Mouse (Mus musculus) stomach, embryonic 16.5 days (tissue): ENCODE data around the gene Prss41. TPM values are rescaled to one million over a fixed set of nuclear protein-coding genes. Genes with fewer than 3 reads are reported as not detected.
A peak's percentile ranks its signal among the peaks of the same experiment; 100 is the strongest.

Experiments
- ATAC-seq: fragments of 200-750 bp; cut with Nextera tagmentation; 2 replicates; pipeline ENCODE4 v1.8.0; 2017; ENCODE audit warnings: moderate number of reproducible peaks, moderate TSS enrichment; ENCODE audit not compliant: insufficient read depth, low FRiP score
- H3K27ac ChIP-seq: fragments of 300-500 bp; sonication (generic); 2 replicates; pipeline ENCODE4 v1.5.1; 2014; ENCODE audit warnings: low read length
- H3K27me3 ChIP-seq: fragments of 300-500 bp; sonication (generic); 2 replicates; pipeline ENCODE4 v1.6.1; 2014; ENCODE audit warnings: low read length, control low read depth, mixed read lengths; ENCODE audit not compliant: control insufficient read depth, insufficient read depth
- H3K36me3 ChIP-seq: fragments of 300-500 bp; sonication (generic); 2 replicates; pipeline ENCODE4 v1.6.1; 2014; ENCODE audit warnings: low read length; ENCODE audit not compliant: control insufficient read depth, insufficient read depth
- H3K4me1 ChIP-seq: fragments of 300-500 bp; sonication (generic); 2 replicates; pipeline ENCODE4 v1.6.1; 2014; ENCODE audit warnings: low read length, control low read depth, mixed read lengths; ENCODE audit not compliant: control insufficient read depth, insufficient read depth
- H3K4me2 ChIP-seq: fragments of 300-500 bp; sonication (generic); 2 replicates; pipeline ENCODE4 v1.6.1; 2014; ENCODE audit warnings: low read depth, low read length, mixed read lengths
- H3K4me3 ChIP-seq: fragments of 300-500 bp; sonication (generic); replicated peaks from 2 replicates; pipeline ENCODE4 v1.5.1; 2014; ENCODE audit warnings: mild to moderate bottlenecking, low read length
- H3K9ac ChIP-seq: fragments of 300-500 bp; sonication (generic); 2 replicates; pipeline ENCODE4 v1.6.1; 2014; ENCODE audit warnings: low read length
- H3K9me3 ChIP-seq: fragments of 300-500 bp; sonication (generic); replicated peaks from 2 replicates; pipeline ENCODE4 v1.6.1; 2016; ENCODE audit warnings: low read length, control low read depth; ENCODE audit not compliant: control insufficient read depth
- WGBS: fragments of 180-500 bp; shearing (Covaris S2); extraction: QIAGEN DNeasy Blood & Tissue Kit; methylation state at CpG from one replicate; pipeline ENCODE4 v1.1.7; 2014; 5-methylcytosine and 5-hydroxymethylcytosine counted together
- microRNA-seq: library from miRNA; unstranded; fragments of <30 nt; microRNA quantifications from one replicate; pipeline ENCODE4, GENCODE M21; 2016
- polyA plus RNA-seq: library from polyadenylated mRNA; unstranded; fragments of >200 nt; fragmentation: Nextera tagmentation; extraction: Ambion mirVana; gene quantifications from 2 replicates; pipeline ENCODE4 v1.2.1, GENCODE M21; 2015

Prss41 gene
- polyA plus RNA-seq, 1 experiment from 2014 or later = 2.6 TPM

- no peak for ATAC-seq
- Histone ChIP-seq H3K9ac (no peak overlapping the region), H3K4me1 (no peaks in the 10 kb centered on the region), H3K36me3 (no peaks in the 10 kb centered on the region), H3K4me2 (no peak overlapping the region), H3K9me3 (no peaks in the 10 kb centered on the region), H3K4me3 (no peak overlapping the region), H3K27ac (no peak overlapping the region), H3K27me3 (no peaks in the 10 kb centered on the region)
- WGBS = 90% methylated on average over 8 of the region's 8 CpGs
Observed at GRCm38 (mm10) chr17:23795323-23795722, 48.6 kb downstream of the Prss41 start.

GRCm38 (mm10) chr17:23791079-23791357 lies 53.0 kb downstream of the Prss41 start:
- Histone ChIP-seq H3K4me3 (peak overlapping the region; percentile 53), H3K36me3 (no peaks in the 10 kb centered on the region), H3K9me3 (no peaks in the 10 kb centered on the region), H3K4me2 (peak overlapping the region; percentile 68), H3K27ac (peak overlapping the region; percentile 70), H3K27me3 (no peaks in the 10 kb centered on the region), H3K9ac (peak overlapping the region; percentile 79), H3K4me1 (peaks cover 4% of the 10 kb centered on the region)
- no peak for ATAC-seq
- WGBS = 47% methylated on average over 2 of the region's 2 CpGs

GRCm38 (mm10) chr17:23790269-23791078 lies 53.5 kb downstream of the Prss41 start, which contains the start of gene Srrm2:
Gene Srrm2, plus strand, starts transcription at chr17:23790532.
- WGBS = 2% methylated on average over 29 of the region's 29 CpGs

GRCm38 (mm10) chr17:23789749-23790268 lies 54.2 kb downstream of the Prss41 start:
- Histone ChIP-seq H3K27me3 (no peaks in the 10 kb centered on the region), H3K9me3 (no peaks in the 10 kb centered on the region), H3K9ac (peak overlapping the region; percentile 79), H3K4me2 (peak overlapping the region; percentile 68), H3K4me3 (peak overlapping the region; percentile 53), H3K27ac (peak overlapping the region; percentile 70), H3K36me3 (no peaks in the 10 kb centered on the region), H3K4me1 (peaks cover 7% of the 10 kb centered on the region)
- WGBS = 22% methylated on average over 8 of the region's 8 CpGs
- no peak for ATAC-seq

More at GRCm38 (mm10) chr17:23790269-23791078, 53.5 kb downstream of the Prss41 start, which contains the start of gene Srrm2:
- H3K27me3 ChIP-seq = no peaks in the 10 kb centered on the region
- no peaks in the 10 kb centered on the region for H3K9me3 ChIP-seq
- H3K9ac ChIP-seq = peak within 1 kb of the TSS; percentile 79
- H3K36me3 ChIP-seq = no peaks in the 10 kb centered on the region
- H3K4me3 ChIP-seq = peak within 1 kb of the TSS; percentile 53
- peaks cover 5% of the 10 kb centered on the region for H3K4me1 ChIP-seq
- ATAC-seq = peak; percentile 58; the same call in 1 of the 2 replicates
- H3K4me2 ChIP-seq = peak within 1 kb of the TSS; percentile 68
- H3K27ac ChIP-seq = peak within 1 kb of the TSS; percentile 70

GRCm38 (mm10) chr17:23788973-23789372 lies 55.0 kb downstream of the Prss41 start:
- WGBS = 88% methylated on average over 4 of the region's 4 CpGs
- no peak overlapping the region for H3K4me3 ChIP-seq
- H3K27me3 ChIP-seq = no peaks in the 10 kb centered on the region
- peaks cover 7% of the 10 kb centered on the region for H3K4me1 ChIP-seq
- no peak overlapping the region for H3K27ac ChIP-seq
- no peak for ATAC-seq
- no peak overlapping the region for H3K9ac ChIP-seq
- no peaks in the 10 kb centered on the region for H3K9me3 ChIP-seq
- H3K36me3 ChIP-seq = no peaks in the 10 kb centered on the region
- H3K4me2 ChIP-seq = no peak overlapping the region

Small RNAs within 50 kb of the gene (microRNA-seq; reads per million reads assigned to microRNA genes)
- gene Mir5125 = not detected

Other genes starting within 250 kb of the Prss41 start
- 11.5 and 11.8 TPM in 2 replicates for gene Zfp13, start 244.7 kb downstream of the Prss41 start, polyA plus RNA-seq
- gene Zscan10, start 243.3 kb downstream of the Prss41 start, polyA plus RNA-seq = 0.15 TPM in 1 of 2 replicates, not detected in the other
- gene Mmp25, start 198.9 kb downstream of the Prss41 start, polyA plus RNA-seq = 0.74 and 0.79 TPM in 2 replicates
- gene Bicdl2, start 183.7 kb downstream of the Prss41 start, polyA plus RNA-seq = 19.6 and 26.1 TPM in 2 replicates
- gene Hcfc1r1, start 170.6 kb downstream of the Prss41 start, polyA plus RNA-seq = 93.1 and 112 TPM in 2 replicates
- 37.0 and 38.5 TPM in 2 replicates for gene Thoc6, start 170.3 kb downstream of the Prss41 start, polyA plus RNA-seq
- 24.1 and 26.6 TPM in 2 replicates for gene Tnfrsf12a, start 166.7 kb downstream of the Prss41 start, polyA plus RNA-seq
- 69.6 and 70.6 TPM in 2 replicates for gene Cldn6, start 164.9 kb downstream of the Prss41 start, polyA plus RNA-seq
- 1.3 and 2.2 TPM in 2 replicates for gene Cldn9, start 160.1 kb downstream of the Prss41 start, polyA plus RNA-seq
- 0.23 TPM in 1 of 2 replicates, not detected in the other for gene 1520401A03Rik, start 121.4 kb downstream of the Prss41 start, polyA plus RNA-seq
- gene Pkmyt1, start 117.8 kb downstream of the Prss41 start, polyA plus RNA-seq = 40.9 and 43.3 TPM in 2 replicates
- 25.4 and 28.4 TPM in 2 replicates for gene Paqr4, start 103.3 kb downstream of the Prss41 start, polyA plus RNA-seq
- 0.45 and 0.67 TPM in 2 replicates for gene Kremen2, start 98.3 kb downstream of the Prss41 start, polyA plus RNA-seq
- 43.3 and 47.0 TPM in 2 replicates for gene Flywch1, start 72.6 kb downstream of the Prss41 start, polyA plus RNA-seq
- gene Flywch2, start 58.1 kb downstream of the Prss41 start, polyA plus RNA-seq = 19.4 and 19.8 TPM in 2 replicates
- 334 and 350 TPM in 2 replicates for gene Srrm2, start 53.6 kb downstream of the Prss41 start, polyA plus RNA-seq
- gene Elob, start 15.0 kb downstream of the Prss41 start, polyA plus RNA-seq = 906 and 920 TPM in 2 replicates
- 0.21 TPM in 1 of 2 replicates, not detected in the other for gene Prss33, start 8.1 kb downstream of the Prss41 start, polyA plus RNA-seq
- 7.8 and 10.4 TPM in 2 replicates for gene Prss32, start 317 bp downstream of the Prss41 start, polyA plus RNA-seq
- not detected in 2 replicates for gene Prss21, start 23.9 kb upstream of the Prss41 start, polyA plus RNA-seq
- not detected in 2 replicates for gene Dcpp1, start 36.7 kb upstream of the Prss41 start, polyA plus RNA-seq
- gene Dcpp2, start 36.7 kb upstream of the Prss41 start, polyA plus RNA-seq = not detected in 2 replicates
- gene Dcpp3, start 73.3 kb upstream of the Prss41 start, polyA plus RNA-seq = not detected in 2 replicates
- not detected in 2 replicates for gene Sbp, start 97.5 kb upstream of the Prss41 start, polyA plus RNA-seq
- gene Sbpl, start 111.1 kb upstream of the Prss41 start, polyA plus RNA-seq = not detected in 2 replicates
- gene Prss30, start 136.4 kb upstream of the Prss41 start, polyA plus RNA-seq = 0.18 and 0.21 TPM in 2 replicates
- 4.2 and 6.7 TPM in 2 replicates for gene Prss22, start 153.9 kb upstream of the Prss41 start, polyA plus RNA-seq
- gene Prss27, start 194.0 kb upstream of the Prss41 start, polyA plus RNA-seq = 19.0 and 30.0 TPM in 2 replicates
- gene Kctd5, start 229.3 kb upstream of the Prss41 start, polyA plus RNA-seq = 54.8 and 56.2 TPM in 2 replicates